Mouse (Mus musculus) midbrain, embryonic 14.5 days (tissue): ENCODE results near the gene Cyfip2. TPM values are rescaled to one million over a fixed set of nuclear protein-coding genes. Genes with fewer than 3 reads are reported as not detected.
"Not testable (repeated sequence)": the region's sequence is repeated elsewhere in the genome, so short reads cannot be mapped to it uniquely, and the experiment has no call there.

Experiments
- ATAC-seq: fragments of 200-750 bp; cut with Nextera tagmentation; 2 replicates; pipeline ENCODE4 v1.8.0; 2017; ENCODE audit warnings: moderate number of reproducible peaks, moderate library complexity; ENCODE audit not compliant: low FRiP score, low TSS enrichment
- DNase-seq: peaks from one replicate; pipeline ENCODE4 v3.0.0-alpha.2; 2015
- H3K27ac ChIP-seq: fragments of 300-500 bp; sonication (generic); replicated peaks from 2 replicates; pipeline ENCODE4 v1.5.1; 2014; ENCODE audit warnings: mild to moderate bottlenecking, low read depth, low read length, moderate library complexity
- H3K27me3 ChIP-seq: fragments of 300-500 bp; sonication (generic); 2 replicates; pipeline ENCODE4 v1.6.1; 2014; ENCODE audit warnings: low read length, control low read depth, mixed read lengths; ENCODE audit not compliant: control insufficient read depth, insufficient read depth
- H3K36me3 ChIP-seq: fragments of 300-500 bp; sonication (generic); 2 replicates; pipeline ENCODE4 v1.6.1; 2014; ENCODE audit warnings: low read length, control low read depth; ENCODE audit not compliant: control insufficient read depth, insufficient read depth
- H3K4me1 ChIP-seq: fragments of 300-500 bp; sonication (generic); 2 replicates; pipeline ENCODE4 v1.6.1; 2014; ENCODE audit warnings: mild to moderate bottlenecking, antibody characterized with exemption, low read length, control low read depth; ENCODE audit not compliant: control insufficient read depth, insufficient read depth
- H3K4me2 ChIP-seq: fragments of 300-500 bp; sonication (generic); 2 replicates; pipeline ENCODE4 v1.6.1; 2014; ENCODE audit warnings: mild to moderate bottlenecking, low read length, moderate library complexity
- H3K4me3 ChIP-seq: fragments of 300-500 bp; sonication (generic); replicated peaks from 2 replicates; pipeline ENCODE4 v1.5.1; 2014; ENCODE audit warnings: low read depth, low read length
- H3K9ac ChIP-seq: fragments of 300-500 bp; sonication (generic); replicated peaks from 2 replicates; pipeline ENCODE4 v1.6.1; 2014; ENCODE audit warnings: mild to moderate bottlenecking, low read length, moderate library complexity
- H3K9me3 ChIP-seq: fragments of 300-500 bp; sonication (generic); 2 replicates; pipeline ENCODE4 v1.6.1; 2016; ENCODE audit warnings: low read length, control low read depth, mixed read lengths; ENCODE audit not compliant: control insufficient read depth
- WGBS: fragments of 180-500 bp; shearing (Covaris S2); extraction: QIAGEN DNeasy Blood & Tissue Kit; methylation state at CpG from one replicate; pipeline ENCODE4 v1.1.7; 2014; 5-methylcytosine and 5-hydroxymethylcytosine counted together
- polyA plus RNA-seq: library from polyadenylated mRNA; unstranded; fragments of >200 nt; fragmentation: Nextera tagmentation; extraction: Ambion mirVana; gene quantifications from 2 replicates; pipeline ENCODE4 v1.2.1, GENCODE M21; 2014

The Cyfip2 gene
- polyA plus RNA-seq, 1 experiment from 2014 or later = 112 TPM

DNA sequence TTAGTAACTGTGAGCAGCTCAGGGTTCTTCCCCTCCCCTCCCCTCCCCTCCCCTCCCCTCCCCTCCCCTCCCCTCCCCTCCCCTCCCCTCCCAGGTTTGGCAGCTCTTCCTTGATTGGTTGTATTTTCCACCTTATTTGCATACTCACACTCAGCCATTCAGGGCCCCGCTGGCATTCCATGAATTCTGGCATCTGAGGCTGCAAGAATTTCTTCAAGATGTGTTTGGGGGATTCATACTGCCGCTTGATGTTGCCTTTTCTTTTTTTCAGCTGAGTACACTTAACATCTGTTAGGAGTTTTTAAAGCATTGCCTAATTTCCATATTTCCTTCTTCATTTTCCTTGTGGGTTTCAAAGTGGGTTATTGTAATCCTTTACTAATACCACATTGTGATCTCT is 124.4 kb downstream of the Cyfip2 start:
- 76% methylated on average over 2 of the region's 2 CpGs for WGBS
- H3K27ac ChIP-seq = no peak overlapping the region
- H3K27me3 ChIP-seq = no peaks in the 10 kb centered on the region
- H3K4me1 ChIP-seq = no peaks in the 10 kb centered on the region
- no peaks in the 10 kb centered on the region for H3K9me3 ChIP-seq
- no peak overlapping the region for H3K9ac ChIP-seq
- ATAC-seq = no peak
- no peak for DNase-seq
- H3K36me3 ChIP-seq = peaks cover 7% of the 10 kb centered on the region
- H3K4me3 ChIP-seq = no peak overlapping the region
- no peak overlapping the region for H3K4me2 ChIP-seq

DNA sequence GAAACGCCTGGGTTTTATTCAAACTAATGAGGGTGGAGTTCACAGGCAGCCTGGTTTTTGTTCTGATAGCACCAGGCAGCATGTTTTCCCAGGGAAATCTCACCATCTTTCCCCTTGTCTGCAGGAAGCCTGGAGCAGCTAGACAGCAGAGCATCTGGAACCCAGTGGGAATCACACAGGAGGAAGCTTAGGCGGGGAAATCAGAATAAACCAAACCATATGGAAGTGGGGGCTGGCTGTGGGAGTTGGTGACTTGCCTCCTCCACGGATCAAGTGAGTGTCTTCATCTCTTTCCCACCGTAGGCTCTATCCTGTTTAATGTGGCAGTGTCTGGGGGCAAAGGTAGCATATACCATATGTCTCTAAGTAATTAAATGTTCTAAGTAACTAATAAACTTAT is 127.2 kb downstream of the Cyfip2 start:
- 36% methylated on average over 4 of the region's 4 CpGs for WGBS
- no peak overlapping the region for H3K4me2 ChIP-seq
- H3K36me3 ChIP-seq = no peaks in the 10 kb centered on the region
- H3K9me3 ChIP-seq = no peaks in the 10 kb centered on the region
- H3K27ac ChIP-seq = no peak overlapping the region
- H3K9ac ChIP-seq = no peak overlapping the region
- ATAC-seq (no peak), DNase-seq (no peak)
- H3K4me3 ChIP-seq = no peak overlapping the region
- H3K27me3 ChIP-seq = no peaks in the 10 kb centered on the region
- no peaks in the 10 kb centered on the region for H3K4me1 ChIP-seq

DNA sequence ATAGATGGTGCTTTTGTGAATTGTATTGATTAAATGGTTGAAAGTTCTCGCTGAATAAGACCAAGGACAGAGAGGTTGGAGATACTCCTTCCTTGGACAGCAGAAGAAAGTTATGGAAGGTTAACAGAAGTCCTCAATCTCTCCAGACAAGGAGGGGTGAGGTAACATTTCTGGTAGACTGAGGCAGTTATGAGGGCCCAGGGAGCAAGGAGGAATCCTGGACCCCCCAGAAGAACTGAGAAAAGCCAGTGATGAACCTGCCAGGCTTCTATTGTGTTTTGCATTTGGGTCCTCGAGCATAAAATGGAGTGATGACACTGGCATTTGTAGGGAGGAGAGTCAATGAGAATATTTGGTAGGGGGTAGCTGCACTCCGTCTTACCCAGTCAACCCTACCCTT is 127.7 kb downstream of the Cyfip2 start:
- H3K4me2 ChIP-seq = no peak overlapping the region
- ATAC-seq (no peak), DNase-seq (no peak)
- no peaks in the 10 kb centered on the region for H3K27me3 ChIP-seq
- no peak overlapping the region for H3K4me3 ChIP-seq
- H3K4me1 ChIP-seq = no peaks in the 10 kb centered on the region
- H3K9me3 ChIP-seq = no peaks in the 10 kb centered on the region
- H3K36me3 ChIP-seq = no peaks in the 10 kb centered on the region
- no peak overlapping the region for H3K9ac ChIP-seq
- H3K27ac ChIP-seq = no peak overlapping the region
- 81% methylated on average over 3 of the region's 3 CpGs for WGBS

DNA sequence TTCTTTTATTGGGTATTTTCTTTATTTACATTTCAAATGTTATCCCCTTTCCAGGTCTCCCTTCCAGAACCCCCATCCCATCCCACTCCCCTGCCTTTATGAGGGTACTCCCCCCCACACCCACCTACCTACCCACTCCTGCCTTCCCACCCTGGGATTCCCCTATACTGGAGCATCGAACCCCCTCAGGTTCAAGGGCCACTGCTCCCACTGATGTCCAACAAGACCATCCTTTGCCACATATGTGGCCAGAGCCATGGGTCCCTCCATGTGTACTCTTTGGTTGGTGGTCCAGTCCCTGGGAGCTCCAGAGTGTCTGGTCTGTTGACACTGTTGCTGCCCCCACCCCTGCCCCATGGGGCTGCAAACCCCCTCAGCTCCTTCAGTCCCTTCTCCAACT is 130.6 kb downstream of the Cyfip2 start:
- not testable (repeated sequence) for H3K9ac ChIP-seq, H3K36me3 ChIP-seq, H3K9me3 ChIP-seq, H3K27ac ChIP-seq, H3K4me2 ChIP-seq, ATAC-seq, H3K4me3 ChIP-seq, DNase-seq, H3K27me3 ChIP-seq, H3K4me1 ChIP-seq
- WGBS = 73% methylated on average over 1 of the region's 1 CpGs

DNA sequence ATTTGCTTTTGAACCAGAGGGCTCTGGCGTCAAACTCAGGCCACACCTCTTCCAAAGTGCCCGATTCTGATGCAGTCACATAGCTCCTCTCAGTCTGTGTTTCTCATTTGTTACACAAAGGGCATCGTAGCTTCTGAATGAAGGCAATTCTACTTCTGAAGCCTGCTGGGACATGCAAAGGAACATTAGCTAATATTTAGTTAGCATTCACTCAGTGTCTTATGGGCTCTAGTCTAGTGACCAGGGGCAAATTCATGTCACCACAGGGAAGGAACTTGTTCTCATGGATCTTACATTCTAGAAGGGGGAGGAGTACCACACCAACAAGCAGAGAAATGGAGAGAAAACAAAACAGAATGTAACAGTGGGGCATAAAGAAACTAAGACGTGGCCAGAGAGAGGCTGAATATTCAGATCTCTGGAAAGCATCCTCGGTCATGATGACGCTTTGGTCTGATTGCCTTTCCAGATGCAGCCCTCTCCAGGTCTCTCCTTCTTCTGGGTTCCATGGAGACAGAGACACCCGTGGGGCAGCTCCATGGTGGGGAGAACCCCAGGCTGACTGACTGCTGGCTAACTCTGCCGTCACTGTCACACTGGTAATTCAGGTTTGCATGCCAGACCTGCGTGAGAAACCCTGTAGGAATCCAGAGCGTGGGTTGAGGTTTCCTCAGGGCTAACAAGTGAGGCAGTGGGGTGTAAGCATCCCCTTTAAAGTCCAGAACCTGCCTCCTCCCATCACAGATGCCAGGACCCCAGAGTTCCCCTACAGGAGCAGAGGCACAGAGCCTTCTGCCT is 135.2 kb downstream of the Cyfip2 start:
- Histone ChIP-seq H3K4me3 (no peak overlapping the region), H3K9me3 (no peaks in the 10 kb centered on the region), H3K27me3 (no peaks in the 10 kb centered on the region), H3K27ac (no peak overlapping the region), H3K4me2 (no peak overlapping the region), H3K9ac (no peak overlapping the region), H3K36me3 (no peaks in the 10 kb centered on the region), H3K4me1 (no peaks in the 10 kb centered on the region)
- 81% methylated on average over 10 of the region's 10 CpGs for WGBS
- ATAC-seq (no peak), DNase-seq (no peak)

- no peaks in the 10 kb centered on the region for H3K4me1 ChIP-seq
These were observed 136.5 kb downstream of the Cyfip2 start for GRCm38 (mm10) chr11:46176155-46176554.

DNA sequence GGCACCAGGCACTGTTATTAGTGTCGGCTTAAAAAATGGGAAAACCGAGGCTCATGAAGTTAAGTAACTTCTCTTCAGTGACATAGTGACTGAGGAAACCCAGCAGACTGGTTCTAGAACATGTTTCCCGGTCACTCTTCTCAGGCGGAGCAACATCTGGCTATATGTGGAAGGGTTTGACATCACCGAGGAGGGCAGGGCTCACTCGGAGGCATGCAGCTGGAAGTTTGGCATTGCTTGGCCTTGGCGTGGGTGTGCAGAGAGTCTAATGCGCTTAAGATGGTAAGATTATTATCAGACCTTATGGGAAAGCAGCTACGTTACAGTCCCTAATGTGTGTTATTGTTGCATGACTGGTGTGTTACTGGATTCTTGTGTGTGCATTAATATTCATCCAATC is 140.5 kb downstream of the Cyfip2 start:
- ATAC-seq (no peak), DNase-seq (no peak)
- Histone ChIP-seq H3K36me3 (no peaks in the 10 kb centered on the region), H3K27ac (no peak overlapping the region), H3K4me2 (no peak overlapping the region), H3K9ac (no peak overlapping the region), H3K4me3 (no peak overlapping the region), H3K4me1 (no peaks in the 10 kb centered on the region), H3K9me3 (no peaks in the 10 kb centered on the region), H3K27me3 (no peaks in the 10 kb centered on the region)
- 92% methylated on average over 9 of the region's 9 CpGs for WGBS

More at GRCm38 (mm10) chr11:46176155-46176554, 136.5 kb downstream of the Cyfip2 start:
- WGBS = 93% methylated on average over 6 of the region's 6 CpGs
- no peak overlapping the region for H3K4me2 ChIP-seq
- no peaks in the 10 kb centered on the region for H3K36me3 ChIP-seq
- H3K27me3 ChIP-seq = no peaks in the 10 kb centered on the region
- no peak overlapping the region for H3K9ac ChIP-seq
- no peak overlapping the region for H3K27ac ChIP-seq
- no peak overlapping the region for H3K4me3 ChIP-seq
- no peaks in the 10 kb centered on the region for H3K9me3 ChIP-seq
- ATAC-seq (no peak), DNase-seq (no peak)

GRCm38 (mm10) chr11:46169908-46170307 is 142.8 kb downstream of the Cyfip2 start:
- H3K9ac ChIP-seq = no peak overlapping the region
- H3K4me2 ChIP-seq = no peak overlapping the region
- H3K36me3 ChIP-seq = no peaks in the 10 kb centered on the region
- no peaks in the 10 kb centered on the region for H3K9me3 ChIP-seq
- no peak overlapping the region for H3K4me3 ChIP-seq
- H3K27me3 ChIP-seq = no peaks in the 10 kb centered on the region; the same call in 1 of the 2 replicates
- H3K27ac ChIP-seq = no peak overlapping the region
- no peak for DNase-seq
- 32% methylated on average over 3 of the region's 3 CpGs for WGBS
- H3K4me1 ChIP-seq = peaks cover 8% of the 10 kb centered on the region; the same call in 1 of the 2 replicates
- no peak for ATAC-seq

- H3K9ac ChIP-seq = no peak overlapping the region
- no peaks in the 10 kb centered on the region for H3K9me3 ChIP-seq
- no peak for ATAC-seq
- H3K27ac ChIP-seq = no peak overlapping the region
- H3K27me3 ChIP-seq = no peaks in the 10 kb centered on the region; the same call in 1 of the 2 replicates
- H3K4me2 ChIP-seq = no peak overlapping the region
- H3K4me3 ChIP-seq = no peak overlapping the region
- DNase-seq = no peak
- no peaks in the 10 kb centered on the region for H3K36me3 ChIP-seq
- 94% methylated on average over 7 of the region's 7 CpGs for WGBS
- peaks cover 8% of the 10 kb centered on the region; the same call in 1 of the 2 replicates for H3K4me1 ChIP-seq
These were observed 144.2 kb downstream of the Cyfip2 start for GRCm38 (mm10) chr11:46168506-46168905.
